Mouse (Mus musculus) limb, embryonic 15.5 days (tissue): ENCODE results near the gene Psmd9. TPM values are rescaled to one million over a fixed set of nuclear protein-coding genes. Genes with fewer than 3 reads are reported as not detected.
"Not testable (repeated sequence)": the region's sequence is repeated elsewhere in the genome, so short reads cannot be mapped to it uniquely, and the experiment has no call there.

Experiments
- ATAC-seq: fragments of 200-750 bp; cut with Nextera tagmentation; 2 replicates; pipeline ENCODE4 v1.8.0; 2017; ENCODE audit warnings: low read depth, moderate TSS enrichment; ENCODE audit not compliant: insufficient number of reproducible peaks, low FRiP score, low TSS enrichment
- H3K27ac ChIP-seq: fragments of 300-500 bp; sonication (generic); 2 replicates; pipeline ENCODE4 v1.5.1; 2015; ENCODE audit warnings: moderate library complexity, mild to moderate bottlenecking, inconsistent platforms
- H3K27me3 ChIP-seq: fragments of 300-500 bp; sonication (generic); 2 replicates; pipeline ENCODE4 v1.6.1; 2015; ENCODE audit warnings: inconsistent platforms
- H3K36me3 ChIP-seq: fragments of 300-500 bp; sonication (generic); 2 replicates; pipeline ENCODE4 v1.6.1; 2015; ENCODE audit warnings: inconsistent platforms
- H3K4me1 ChIP-seq: fragments of 300-500 bp; sonication (generic); 2 replicates; pipeline ENCODE4 v1.6.1; 2015; ENCODE audit warnings: inconsistent platforms
- H3K4me2 ChIP-seq: fragments of 300-500 bp; sonication (generic); 2 replicates; pipeline ENCODE4 v1.6.1; 2015; ENCODE audit warnings: mild to moderate bottlenecking, inconsistent platforms
- H3K4me3 ChIP-seq: fragments of 300-500 bp; sonication (generic); 2 replicates; pipeline ENCODE4 v1.5.1; 2015; ENCODE audit warnings: mild to moderate bottlenecking, inconsistent platforms
- H3K9ac ChIP-seq: fragments of 300-500 bp; sonication (generic); 2 replicates; pipeline ENCODE4 v1.6.1; 2015; ENCODE audit warnings: inconsistent platforms
- H3K9me3 ChIP-seq: fragments of 300-500 bp; sonication (generic); 2 replicates; pipeline ENCODE4 v1.6.1; 2016; ENCODE audit warnings: inconsistent platforms
- WGBS: fragments of 180-500 bp; shearing (Covaris S2); methylation state at CpG from one replicate; pipeline ENCODE4 v1.1.7; 2015; 5-methylcytosine and 5-hydroxymethylcytosine counted together
- polyA plus RNA-seq: library from polyadenylated mRNA; unstranded; fragments of >200 nt; fragmentation: Nextera tagmentation; extraction: Ambion mirVana; gene quantifications from 2 replicates; pipeline ENCODE4 v1.2.1, GENCODE M21; 2015

Psmd9 gene
- polyA plus RNA-seq, 1 experiment from 2014 or later = 93.3 TPM

- H3K4me1 ChIP-seq = no peaks in the 10 kb centered on the region
- ATAC-seq = no peak
- H3K9ac ChIP-seq = no peak within 1 kb of the TSS
- no peak within 1 kb of the TSS for H3K27ac ChIP-seq
- no peak within 1 kb of the TSS for H3K4me2 ChIP-seq
- H3K27me3 ChIP-seq = 0 out of 2 replicates have a peak, but pooled peaks cover 3% of the 10 kb centered on the region
- no peak within 1 kb of the TSS for H3K4me3 ChIP-seq
- 77% methylated on average over 10 of the region's 10 CpGs for WGBS
- H3K9me3 ChIP-seq = no peaks in the 10 kb centered on the region
- H3K36me3 ChIP-seq = no peaks in the 10 kb centered on the region
These were observed 13.4 kb downstream of the Psmd9 start, which contains the start of gene Hpd for GRCm38 (mm10) chr5:123182651-123183050. Gene Hpd, minus strand, starts transcription at chr5:123182727.

- Histone ChIP-seq H3K27ac (no peak overlapping the region), H3K4me2 (no peak overlapping the region), H3K4me1 (no peaks in the 10 kb centered on the region), H3K4me3 (no peak overlapping the region), H3K36me3 (no peaks in the 10 kb centered on the region), H3K27me3 (0 out of 2 replicates have a peak, but pooled peaks cover 3% of the 10 kb centered on the region), H3K9me3 (no peaks in the 10 kb centered on the region), H3K9ac (no peak overlapping the region)
- 66% methylated on average over 6 of the region's 6 CpGs for WGBS
- ATAC-seq = no peak
These were observed 16.8 kb downstream of the Psmd9 start for GRCm38 (mm10) chr5:123185966-123186365.

DNA sequence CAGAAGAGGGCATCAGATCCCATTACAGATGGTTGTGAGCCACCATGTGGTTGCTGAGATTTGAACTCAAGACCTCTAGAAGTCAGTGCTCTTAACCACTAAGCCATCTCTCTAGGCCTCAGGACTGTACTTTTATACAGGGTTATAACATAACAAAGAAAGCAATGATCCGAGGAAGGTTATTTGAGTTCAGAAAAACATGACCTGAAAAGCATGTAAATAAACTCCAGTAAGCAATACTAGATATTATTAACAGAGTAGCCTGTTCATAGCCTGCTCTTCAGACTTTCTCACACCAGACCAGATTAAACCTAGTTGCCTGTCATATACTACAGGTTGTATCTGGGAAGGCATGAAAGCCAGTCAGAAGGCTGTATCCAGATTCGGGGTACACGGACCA is 18.1 kb downstream of the Psmd9 start:
- H3K4me3 ChIP-seq = no peak overlapping the region

GRCm38 (mm10) chr5:123190912-123191311 is 21.7 kb downstream of the Psmd9 start:
- Histone ChIP-seq H3K4me3 (no peak overlapping the region), H3K4me2 (no peak overlapping the region), H3K4me1 (no peaks in the 10 kb centered on the region), H3K27ac (no peak overlapping the region), H3K9ac (no peak overlapping the region), H3K27me3 (no peaks in the 10 kb centered on the region), H3K9me3 (no peaks in the 10 kb centered on the region), H3K36me3 (no peaks in the 10 kb centered on the region)
- 78% methylated on average over 3 of the region's 3 CpGs for WGBS
- no peak for ATAC-seq

More for the DNA sequence above, 18.1 kb downstream of the Psmd9 start:
- no peak overlapping the region for H3K4me2 ChIP-seq
- H3K4me1 ChIP-seq = no peaks in the 10 kb centered on the region
- no peaks in the 10 kb centered on the region for H3K9me3 ChIP-seq
- H3K36me3 ChIP-seq = no peaks in the 10 kb centered on the region
- no peak overlapping the region for H3K9ac ChIP-seq
- no peak for ATAC-seq
- 0 out of 2 replicates have a peak, but pooled peaks cover 3% of the 10 kb centered on the region for H3K27me3 ChIP-seq
- no peak overlapping the region for H3K27ac ChIP-seq
- WGBS = 93% methylated on average over 3 of the region's 3 CpGs

GRCm38 (mm10) chr5:123191427-123191826 is 22.2 kb downstream of the Psmd9 start:
- Histone ChIP-seq H3K27ac (no peak overlapping the region), H3K9me3 (no peaks in the 10 kb centered on the region), H3K27me3 (no peaks in the 10 kb centered on the region), H3K36me3 (no peaks in the 10 kb centered on the region), H3K4me3 (no peak overlapping the region), H3K4me1 (no peaks in the 10 kb centered on the region), H3K9ac (no peak overlapping the region), H3K4me2 (no peak overlapping the region)
- no peak for ATAC-seq
- 74% methylated on average over 6 of the region's 6 CpGs for WGBS

GRCm38 (mm10) chr5:123192606-123193150 is 23.5 kb downstream of the Psmd9 start:
- WGBS = 51% methylated on average over 9 of the region's 9 CpGs
- Histone ChIP-seq H3K4me3 (no peak overlapping the region), H3K9ac (no peak overlapping the region), H3K27me3 (no peaks in the 10 kb centered on the region), H3K36me3 (no peaks in the 10 kb centered on the region), H3K27ac (no peak overlapping the region), H3K9me3 (no peaks in the 10 kb centered on the region), H3K4me2 (no peak overlapping the region), H3K4me1 (no peaks in the 10 kb centered on the region)
- ATAC-seq = no peak

DNA sequence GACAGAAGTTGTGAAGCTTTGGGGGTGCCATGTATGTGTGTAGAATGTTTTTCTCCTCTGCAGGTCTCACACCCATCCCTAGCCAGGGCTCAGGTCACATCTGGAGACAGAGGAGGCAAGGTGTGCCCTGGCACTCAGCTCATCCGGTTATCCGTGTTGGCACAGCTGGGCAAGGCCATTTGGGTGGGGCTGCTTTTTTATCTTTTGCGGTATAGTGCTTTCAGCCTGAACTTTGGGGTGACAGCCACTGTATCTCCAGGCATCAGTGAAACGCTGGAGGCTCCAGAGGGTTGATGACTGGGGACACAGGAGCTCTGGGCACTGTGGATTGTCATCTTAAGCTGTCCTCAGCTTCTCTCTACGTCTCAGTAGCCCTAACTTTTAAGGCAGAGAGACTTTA is 24.2 kb downstream of the Psmd9 start:
- Histone ChIP-seq H3K27me3 (no peaks in the 10 kb centered on the region), H3K4me1 (no peaks in the 10 kb centered on the region), H3K9ac (no peak overlapping the region), H3K4me3 (no peak overlapping the region), H3K4me2 (no peak overlapping the region), H3K27ac (no peak overlapping the region), H3K36me3 (no peaks in the 10 kb centered on the region), H3K9me3 (no peaks in the 10 kb centered on the region)
- WGBS = 77% methylated on average over 5 of the region's 5 CpGs
- no peak for ATAC-seq

GRCm38 (mm10) chr5:123194856-123195255 is 25.6 kb downstream of the Psmd9 start:
- Histone ChIP-seq H3K9ac (no peak overlapping the region), H3K27ac (no peak overlapping the region), H3K9me3 (no peaks in the 10 kb centered on the region), H3K27me3 (no peaks in the 10 kb centered on the region), H3K4me2 (no peak overlapping the region), H3K4me3 (no peak overlapping the region), H3K36me3 (no peaks in the 10 kb centered on the region), H3K4me1 (no peaks in the 10 kb centered on the region)
- ATAC-seq = no peak
- 81% methylated on average over 6 of the region's 6 CpGs for WGBS

DNA sequence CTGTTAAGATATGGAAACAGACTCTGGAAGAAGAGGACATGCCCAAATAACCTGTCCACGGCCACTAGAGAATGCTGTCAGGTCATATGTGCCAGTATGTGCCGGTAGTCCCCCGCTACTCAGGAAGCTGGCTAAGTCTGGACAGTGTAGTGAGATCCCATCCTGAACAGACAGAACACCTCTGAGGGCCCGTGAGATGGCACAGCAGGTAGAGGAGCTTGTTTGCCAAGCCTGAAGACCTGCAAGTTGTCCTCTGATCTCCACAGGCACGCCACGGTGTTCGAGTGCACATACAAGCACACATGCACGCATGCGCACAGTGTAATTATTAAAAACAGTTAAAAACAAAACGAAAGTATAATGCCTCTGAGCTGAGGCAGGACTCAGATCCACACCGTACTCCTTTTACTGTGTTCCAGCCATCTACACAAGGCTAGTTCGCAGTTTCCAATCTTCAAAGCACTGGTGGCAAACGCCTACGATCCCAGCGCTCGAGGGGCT is 26.3 kb downstream of the Psmd9 start:
- no peak for ATAC-seq
- WGBS = 87% methylated on average over 16 of the region's 16 CpGs
- H3K4me2 ChIP-seq = no peak overlapping the region
- H3K4me1 ChIP-seq = no peaks in the 10 kb centered on the region
- no peaks in the 10 kb centered on the region for H3K27me3 ChIP-seq
- no peaks in the 10 kb centered on the region for H3K9me3 ChIP-seq
- H3K27ac ChIP-seq = no peak overlapping the region
- no peaks in the 10 kb centered on the region for H3K36me3 ChIP-seq
- no peak overlapping the region for H3K4me3 ChIP-seq
- H3K9ac ChIP-seq = no peak overlapping the region

DNA sequence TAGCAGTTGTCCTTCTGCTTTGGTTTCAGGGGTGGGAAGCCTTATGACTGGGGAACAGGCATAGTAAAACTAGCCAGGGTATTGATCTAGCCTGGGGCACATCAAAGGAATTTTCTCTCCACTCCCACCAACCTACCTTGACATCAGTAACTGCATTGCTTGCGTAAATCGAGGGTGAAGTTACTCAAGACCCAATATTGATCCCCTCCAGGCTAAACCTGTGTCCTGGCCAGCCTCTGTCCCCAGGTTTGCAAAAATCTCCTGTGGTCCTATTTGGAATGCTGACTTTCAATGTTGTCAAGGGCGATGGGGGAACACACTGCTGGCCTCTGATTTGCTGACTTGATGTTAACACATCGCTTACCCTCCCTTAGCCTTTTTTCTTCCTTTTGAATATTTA is 27.5 kb downstream of the Psmd9 start:
- Histone ChIP-seq H3K27ac (no peak overlapping the region), H3K9me3 (no peaks in the 10 kb centered on the region), H3K4me1 (no peaks in the 10 kb centered on the region), H3K27me3 (no peaks in the 10 kb centered on the region), H3K9ac (no peak overlapping the region), H3K36me3 (no peaks in the 10 kb centered on the region), H3K4me2 (no peak overlapping the region), H3K4me3 (no peak overlapping the region)
- 80% methylated on average over 4 of the region's 4 CpGs for WGBS
- no peak for ATAC-seq

GRCm38 (mm10) chr5:123198523-123198922 is 29.3 kb downstream of the Psmd9 start:
- no peaks in the 10 kb centered on the region for H3K9me3 ChIP-seq
- no peak overlapping the region for H3K27ac ChIP-seq
- no peak for ATAC-seq
- H3K9ac ChIP-seq = no peak overlapping the region
- no peaks in the 10 kb centered on the region for H3K4me1 ChIP-seq
- H3K36me3 ChIP-seq = no peaks in the 10 kb centered on the region
- H3K4me2 ChIP-seq = no peak overlapping the region
- no peak overlapping the region for H3K4me3 ChIP-seq
- no peaks in the 10 kb centered on the region for H3K27me3 ChIP-seq
- WGBS = 91% methylated on average over 4 of the region's 4 CpGs

- H3K36me3 ChIP-seq, H3K27ac ChIP-seq, H3K9me3 ChIP-seq, H3K9ac ChIP-seq, H3K27me3 ChIP-seq, H3K4me1 ChIP-seq, H3K4me3 ChIP-seq, H3K4me2 ChIP-seq, ATAC-seq: not testable (repeated sequence)
- WGBS = 84% methylated on average over 6 of the region's 7 CpGs
These were observed 31.8 kb downstream of the Psmd9 start for GRCm38 (mm10) chr5:123200816-123201522.
